Mouse (Mus musculus): Measurements from ENCODE around the gene Map2k6. TPM values are rescaled to one million over a fixed set of nuclear protein-coding genes. Genes with fewer than 3 reads are reported as not detected.
A peak's percentile ranks its signal among the peaks of the same experiment; 100 is the strongest.

The Map2k6 gene
- polyA plus RNA-seq, 1 experiment: 10.7 TPM

- no peak for DNase-seq (ENCODE audit: extremely low spot score in 1 of 2, low spot score in 1 of 2)
Measured at GRCm38 (mm10) chr11:110400283-110400682, 1.4 kb downstream of the Map2k6 start.

GRCm38 (mm10) chr11:110402671-110403070, 3.7 kb downstream of the Map2k6 start:
- DNase-seq (ENCODE audit: extremely low spot score in 1 of 2, low spot score in 1 of 2): no peak

- no peak for DNase-seq (ENCODE audit: extremely low spot score in 1 of 2, low spot score in 1 of 2)
Measured at GRCm38 (mm10) chr11:110403602-110404001, 4.7 kb downstream of the Map2k6 start.

GRCm38 (mm10) chr11:110405607-110406006, 6.7 kb downstream of the Map2k6 start:
- no peak for DNase-seq (ENCODE audit: extremely low spot score in 1 of 2, low spot score in 1 of 2)

GRCm38 (mm10) chr11:110409131-110409530, 10.2 kb downstream of the Map2k6 start:
- no peak for DNase-seq (ENCODE audit: extremely low spot score in 1 of 2, low spot score in 1 of 2)

GRCm38 (mm10) chr11:110409776-110410175, 10.9 kb downstream of the Map2k6 start:
- DNase-seq (ENCODE audit: extremely low spot score in 1 of 2, low spot score in 1 of 2): no peak

GRCm38 (mm10) chr11:110411596-110411995, 12.7 kb downstream of the Map2k6 start:
- no peak for DNase-seq (ENCODE audit: extremely low spot score in 1 of 2, low spot score in 1 of 2)

GRCm38 (mm10) chr11:110414263-110414662, 15.3 kb downstream of the Map2k6 start:
- DNase-seq (ENCODE audit: extremely low spot score in 1 of 2, low spot score in 1 of 2): no peak

- no peak for DNase-seq (ENCODE audit: extremely low spot score in 1 of 2, low spot score in 1 of 2)
Measured at GRCm38 (mm10) chr11:110416691-110417090, 17.8 kb downstream of the Map2k6 start.

GRCm38 (mm10) chr11:110420463-110420862, 21.5 kb downstream of the Map2k6 start:
- DNase-seq (ENCODE audit: extremely low spot score in 1 of 2, low spot score in 1 of 2): no peak

- no peak for DNase-seq (ENCODE audit: extremely low spot score in 1 of 2, low spot score in 1 of 2)
Measured at GRCm38 (mm10) chr11:110426572-110427145, 27.7 kb downstream of the Map2k6 start.

GRCm38 (mm10) chr11:110427159-110427561, 28.2 kb downstream of the Map2k6 start:
- peak in 1 of 2 experiments; percentile 19 for DNase-seq (ENCODE audit: extremely low spot score in 1 of 2, low spot score in 1 of 2)

GRCm38 (mm10) chr11:110428999-110429398, 30.1 kb downstream of the Map2k6 start:
- no peak for DNase-seq (ENCODE audit: extremely low spot score in 1 of 2, low spot score in 1 of 2)

- DNase-seq (ENCODE audit: extremely low spot score in 1 of 2, low spot score in 1 of 2): no peak
Measured at GRCm38 (mm10) chr11:110429837-110430418, 31.0 kb downstream of the Map2k6 start.

- no peak for DNase-seq (ENCODE audit: extremely low spot score in 1 of 2, low spot score in 1 of 2)
Measured at GRCm38 (mm10) chr11:110435839-110436556, 37.1 kb downstream of the Map2k6 start.

GRCm38 (mm10) chr11:110436998-110437397, 38.1 kb downstream of the Map2k6 start:
- no peak for DNase-seq (ENCODE audit: extremely low spot score in 1 of 2, low spot score in 1 of 2)

- no peak for DNase-seq (ENCODE audit: extremely low spot score in 1 of 2, low spot score in 1 of 2)
Measured at GRCm38 (mm10) chr11:110438135-110438534, 39.2 kb downstream of the Map2k6 start.

GRCm38 (mm10) chr11:110438700-110439296, 39.9 kb downstream of the Map2k6 start:
- DNase-seq (ENCODE audit: extremely low spot score in 1 of 2, low spot score in 1 of 2): no peak

- DNase-seq (ENCODE audit: extremely low spot score in 1 of 2, low spot score in 1 of 2): no peak
Measured at GRCm38 (mm10) chr11:110439354-110439753, 40.4 kb downstream of the Map2k6 start.

GRCm38 (mm10) chr11:110444576-110444975, 45.7 kb downstream of the Map2k6 start:
- DNase-seq (ENCODE audit: extremely low spot score in 1 of 2, low spot score in 1 of 2): no peak

- no peak for DNase-seq (ENCODE audit: extremely low spot score in 1 of 2, low spot score in 1 of 2)
Measured at GRCm38 (mm10) chr11:110448131-110448725, 49.3 kb downstream of the Map2k6 start.
